22 mouse cellular contexts compared by ENCODE assay signal in genomic region chr4:49039854-49040253, GRCm38 (mm10). TPM values are rescaled to one million over a fixed set of nuclear protein-coding genes. Genes with fewer than 3 reads are reported as not detected.
"Had no signal": no experiment of that assay in that cellular context is flagged by ENCODE, and none has a peak within 500 bp of the region (broad histone marks: within the 10 kb centered on the region; RNA-seq: fewer than 3 reads in every experiment).

No protein-coding gene starts in this region.

- H3K4me2 ChIP-seq: lung, embryonic 15.5 days; midbrain, embryonic 12.5 days; neural tube, embryonic 12.5 days; stomach, embryonic 15.5 days had no signal

- H3K4me3 ChIP-seq: lung, embryonic 15.5 days; megakaryocyte, embryonic 14.5 days; midbrain, embryonic 12.5 days; neural tube, embryonic 12.5 days; stomach, embryonic 15.5 days had no signal

- H3K27me3 ChIP-seq: lung, embryonic 15.5 days; megakaryocyte, embryonic 14.5 days; midbrain, embryonic 12.5 days; neural tube, embryonic 12.5 days; stomach, embryonic 15.5 days had no signal

- DNase-seq: liver, postnatal 0 days; lung, adult 2 months; lung, postnatal 14 days; lung, postnatal 36 days; midbrain, embryonic 14.5 days; right cerebral cortex, postnatal 14 days; thymus, adult 2 months; thymus, postnatal 25 days; thymus, postnatal 4 days had no signal

- H3K9ac ChIP-seq: liver, postnatal 0 days; lung, embryonic 15.5 days; midbrain, embryonic 12.5 days; neural tube, embryonic 12.5 days; stomach, embryonic 15.5 days had no signal

- H3K27ac ChIP-seq: lung, embryonic 15.5 days; macrophage; midbrain, embryonic 12.5 days; neural tube, embryonic 12.5 days; stomach, embryonic 15.5 days; stomach, postnatal 0 days had no signal

- H3K9me3 ChIP-seq: lung, embryonic 15.5 days; midbrain, embryonic 12.5 days; neural tube, embryonic 12.5 days; stomach, embryonic 15.5 days had no signal

- ATAC-seq: liver, postnatal 0 days; lung, postnatal 0 days had no signal

- H3K4me1 ChIP-seq: lung, embryonic 15.5 days; megakaryocyte, embryonic 14.5 days; midbrain, embryonic 12.5 days; neural tube, embryonic 12.5 days; stomach, embryonic 15.5 days had no signal

- H3K36me3 ChIP-seq: lung, embryonic 15.5 days; midbrain, embryonic 12.5 days; neural tube, embryonic 12.5 days; stomach, embryonic 15.5 days had no signal

RNA-seq across cellular contexts. Expression of gene Plppr1, which starts 19.2 kb away (rescaled TPM):
- total RNA-seq: megakaryocyte progenitor cell, adult 5-6 weeks; monocyte, adult 5-6 weeks; neutrophil, adult 5-6 weeks had no signal
- polyA plus RNA-seq: lung, adult 2 months; macrophage; testis, adult 2 months; urinary bladder, adult 2 months had no signal
